Mouse (Mus musculus): ENCODE measurements around the gene Igfl3. TPM values are rescaled to one million over a fixed set of nuclear protein-coding genes. Genes with fewer than 3 reads are reported as not detected.

The Igfl3 gene
- not detected in 2 replicates for polyA plus RNA-seq (2015; fragmentation: Nextera tagmentation; extraction: Ambion mirVana)

DNA sequence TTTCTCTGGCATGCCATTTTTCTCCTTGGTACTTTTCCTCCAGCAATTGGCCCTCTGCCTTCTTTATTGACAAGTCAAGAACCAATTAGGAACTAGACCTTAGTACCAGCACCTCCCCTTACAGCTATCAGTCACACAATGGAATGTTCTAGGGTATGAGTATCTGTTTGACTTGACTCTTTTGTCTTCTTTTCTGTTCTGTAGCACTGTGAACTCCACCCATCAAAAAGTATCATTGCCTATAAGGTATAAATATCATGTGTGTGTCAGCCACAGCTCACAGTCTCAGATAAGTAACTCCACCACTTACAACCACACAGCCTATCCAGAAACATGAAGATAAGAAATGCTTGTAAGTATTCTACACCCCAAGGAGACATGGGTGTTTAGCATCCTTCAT is at the start of gene Igfl3:
TSS of gene Igfl3 (plus strand) at position 301 of the 400 bp plus-strand sequence.
- H3K36me3 ChIP-seq: no peaks in the 10 kb centered on the region
- no peak within 1 kb of the TSS for H3K4me2 ChIP-seq (replicated peaks)
- H3K9me3 ChIP-seq (replicated peaks): peaks cover 3% of the 10 kb centered on the region; the same call in 1 of the 2 replicates
- H3K27me3 ChIP-seq: no peaks in the 10 kb centered on the region
- no peaks in the 10 kb centered on the region for H3K4me1 ChIP-seq
- no peak within 1 kb of the TSS for H3K9ac ChIP-seq
- H3K4me3 ChIP-seq (replicated peaks): no peak within 1 kb of the TSS
- no peak within 1 kb of the TSS for H3K27ac ChIP-seq (replicated peaks)
- ATAC-seq (ENCODE audit: insufficient number of reproducible peaks, low FRiP score, low TSS enrichment, low read depth): no peak

GRCm38 (mm10) chr7:18210938-18211337 is 34.6 kb downstream of the Igfl3 start:
- WGBS: 17% methylated on average over 9 of the region's 9 CpGs
- Histone ChIP-seq H3K27me3 (no peaks in the 10 kb centered on the region), H3K9me3 (replicated peaks) (no peaks in the 10 kb centered on the region), H3K4me1 (no peaks in the 10 kb centered on the region), H3K4me3 (replicated peaks) (no peak overlapping the region), H3K4me2 (replicated peaks) (no peak overlapping the region), H3K9ac (no peak overlapping the region), H3K27ac (replicated peaks) (no peak overlapping the region), H3K36me3 (no peaks in the 10 kb centered on the region)
- ATAC-seq (ENCODE audit: insufficient number of reproducible peaks, low FRiP score, low TSS enrichment, low read depth): no peak

- Histone ChIP-seq H3K27me3 (no peaks in the 10 kb centered on the region), H3K9ac (no peak overlapping the region), H3K9me3 (replicated peaks) (no peaks in the 10 kb centered on the region), H3K36me3 (no peaks in the 10 kb centered on the region), H3K4me3 (replicated peaks) (no peak overlapping the region), H3K4me1 (no peaks in the 10 kb centered on the region), H3K27ac (replicated peaks) (no peak overlapping the region), H3K4me2 (replicated peaks) (no peak overlapping the region)
- 48% methylated on average over 1 of the region's 1 CpGs for WGBS
- no peak for ATAC-seq (ENCODE audit: insufficient number of reproducible peaks, low FRiP score, low TSS enrichment, low read depth)
These were observed 38.4 kb downstream of the Igfl3 start for GRCm38 (mm10) chr7:18214699-18215098.

Other genes starting within 250 kb of the Igfl3 start
- not detected in 2 replicates for gene Ceacam11, start 204.4 kb upstream of the Igfl3 start, polyA plus RNA-seq (2015; fragmentation: Nextera tagmentation; extraction: Ambion mirVana)
- gene Ceacam13, start 166.6 kb upstream of the Igfl3 start, polyA plus RNA-seq (2015; fragmentation: Nextera tagmentation; extraction: Ambion mirVana): not detected in 2 replicates
- not detected in 2 replicates for gene Ceacam12, start 110.6 kb upstream of the Igfl3 start, polyA plus RNA-seq (2015; fragmentation: Nextera tagmentation; extraction: Ambion mirVana)
- 0.12 and 0.35 TPM in 2 replicates for gene Mill1, start 68.9 kb downstream of the Igfl3 start, polyA plus RNA-seq (2015; fragmentation: Nextera tagmentation; extraction: Ambion mirVana)
- gene Psg18, start 178.5 kb downstream of the Igfl3 start, polyA plus RNA-seq (2015; fragmentation: Nextera tagmentation; extraction: Ambion mirVana): not detected in 2 replicates